Mouse (Mus musculus) kidney, adult 8-10 months (tissue): ENCODE results near the gene Olfr638.
"Not testable (repeated sequence)": the region's sequence is repeated elsewhere in the genome, so short reads cannot be mapped to it uniquely, and the experiment has no call there.

Source experiments
- DNase-seq, 2 experiments: peaks; one replicate each; pipeline ENCODE4 v3.0.0; 2022

Olfr638 gene

DNA sequence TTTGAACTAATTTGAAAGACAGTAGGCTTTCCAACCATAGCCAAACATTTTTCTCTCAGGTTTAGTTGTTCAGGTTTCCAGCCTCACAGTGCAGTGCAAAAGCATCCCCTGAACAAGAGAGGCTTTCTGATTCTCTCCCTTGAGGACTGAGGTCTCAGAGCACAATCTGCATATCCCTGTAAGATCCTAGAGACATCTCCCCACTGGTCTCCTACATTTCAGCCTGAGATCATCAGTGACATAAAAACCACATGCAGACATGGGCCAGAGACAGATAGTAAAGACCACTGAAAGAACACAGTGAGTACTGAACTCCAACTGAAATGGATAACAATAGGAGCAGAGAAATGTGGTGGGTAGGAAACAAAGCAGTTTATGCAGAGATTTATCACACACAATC is at the start of gene Olfr638:
Gene Olfr638 (plus strand): TSS at position 301 of the 400 bp plus-strand sequence.
- DNase-seq = no peak

DNA sequence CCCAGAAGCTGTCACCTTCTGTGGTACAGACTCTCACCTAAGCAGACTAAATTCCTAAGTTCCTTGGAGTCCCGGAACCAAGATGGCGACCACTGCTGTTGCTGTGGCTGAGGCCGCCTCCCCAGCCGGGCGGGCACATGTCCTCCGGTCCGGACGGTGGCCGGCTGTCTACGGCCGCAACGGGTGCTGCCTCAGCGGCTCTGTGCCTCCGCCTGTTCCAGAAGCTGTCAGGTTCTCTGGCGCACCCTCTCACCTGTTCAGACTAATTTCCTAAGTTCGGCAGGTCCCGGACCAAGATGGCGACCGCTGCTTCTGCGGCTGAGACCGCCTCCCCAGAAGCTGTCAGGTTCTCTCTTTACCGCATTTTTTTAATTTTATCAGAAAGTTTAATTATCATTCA is 31.7 kb upstream of the Olfr638 start:
- not testable (repeated sequence) for DNase-seq

DNA sequence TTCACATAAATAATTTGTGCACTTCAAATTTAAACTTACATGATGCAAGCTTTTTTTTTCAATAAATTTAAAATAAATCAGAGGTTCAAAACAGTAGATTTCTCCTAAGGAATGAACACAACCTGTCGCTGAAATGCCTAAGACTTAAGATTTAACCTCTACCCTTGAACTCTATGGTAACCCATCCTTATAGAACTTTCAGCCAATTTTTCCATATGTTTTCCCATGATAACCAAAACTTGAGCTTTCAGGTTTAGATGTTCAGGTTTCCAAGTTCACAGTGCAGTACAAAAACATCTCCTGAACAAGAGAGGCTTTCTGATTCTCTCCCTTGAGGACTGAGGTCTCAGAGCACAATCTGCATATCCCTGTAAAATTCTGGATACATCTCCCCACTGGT is 27.7 kb upstream of the Olfr638 start, which contains the start of gene Olfr635:
Gene Olfr635 (plus strand): TSS at position 301 of the 400 bp plus-strand sequence.
- no peak for DNase-seq

DNA sequence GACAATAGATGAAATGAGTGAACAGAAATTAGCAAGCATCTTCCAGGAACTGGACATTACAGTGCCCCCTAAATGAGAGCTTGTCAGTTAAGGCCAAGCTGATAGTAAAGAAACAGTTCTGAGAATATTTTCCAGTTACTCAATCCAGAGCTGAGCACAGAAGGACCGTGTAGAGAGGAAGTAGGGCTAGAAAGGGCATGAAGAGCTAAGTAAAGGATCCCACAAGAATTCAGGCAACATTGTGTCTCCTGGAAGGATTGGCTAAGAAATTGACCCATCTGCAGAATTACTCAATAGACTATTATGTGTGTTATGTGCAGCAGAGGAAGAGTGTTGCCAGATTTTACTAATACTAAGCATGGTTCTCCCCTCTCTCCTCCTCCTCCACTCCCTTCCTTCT is 26.8 kb upstream of the Olfr638 start:
- DNase-seq = no peak

DNA sequence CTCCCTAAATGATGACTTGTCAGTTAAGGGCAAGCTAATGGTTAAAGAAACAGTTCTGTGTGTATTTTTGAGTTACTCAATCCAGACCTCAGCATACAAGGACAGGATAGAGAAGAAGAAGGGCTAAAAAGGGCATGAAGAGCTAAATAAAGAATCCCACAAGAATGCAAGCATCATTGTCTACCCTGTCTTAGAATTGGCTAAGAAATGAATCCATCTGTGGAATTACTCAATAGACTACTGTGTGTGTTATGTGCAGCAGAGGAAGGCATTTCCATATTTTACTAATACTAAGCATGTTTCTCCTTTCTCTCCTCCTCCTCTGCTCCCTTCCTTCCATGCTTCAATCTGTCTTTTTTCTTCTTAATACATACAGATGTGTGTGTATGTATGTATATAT is 578 bp downstream of the Olfr638 start:
- no peak for DNase-seq

DNA sequence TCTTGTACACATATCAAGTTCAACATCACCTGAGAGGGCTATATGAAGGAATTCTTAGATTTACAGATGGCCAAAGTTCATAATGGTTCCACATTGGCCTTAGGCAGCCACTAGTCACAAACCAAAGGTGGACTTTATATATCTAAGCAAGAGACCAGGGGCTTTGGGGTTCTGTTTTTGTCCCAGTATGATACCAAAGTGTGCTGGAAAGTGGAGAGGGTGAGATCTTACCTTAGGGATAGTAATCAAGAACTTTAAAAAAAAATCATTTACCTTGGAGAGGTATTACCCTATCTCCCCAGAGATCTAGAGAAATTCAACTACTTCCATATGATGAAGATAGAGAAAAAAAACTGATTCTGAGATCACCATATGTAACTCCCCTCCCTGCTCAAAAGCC is 18.7 kb downstream of the Olfr638 start, which contains the start of gene Olfr639:
Gene Olfr639 (minus strand): TSS at position 101 of the 400 bp plus-strand sequence.
- no peak for DNase-seq

DNA sequence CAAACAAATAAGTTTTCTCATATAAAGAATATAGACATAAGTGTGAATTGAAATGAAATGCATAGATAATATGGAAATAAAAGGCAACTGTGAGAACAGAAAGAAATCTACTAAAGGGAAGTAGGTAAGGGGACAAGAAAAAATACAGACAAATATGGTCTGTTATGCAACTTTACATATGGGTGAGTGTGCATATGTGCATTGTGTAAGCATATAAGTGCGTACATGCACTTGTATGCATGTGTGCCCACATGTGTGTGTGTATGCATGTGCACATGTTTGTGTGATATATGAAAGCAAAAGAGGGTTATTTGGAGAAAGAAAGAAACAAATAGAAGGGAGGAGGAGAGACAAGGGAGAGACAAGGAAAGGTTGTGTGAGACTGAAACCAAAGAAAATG is 20.4 kb downstream of the Olfr638 start:
- DNase-seq = no peak

DNA sequence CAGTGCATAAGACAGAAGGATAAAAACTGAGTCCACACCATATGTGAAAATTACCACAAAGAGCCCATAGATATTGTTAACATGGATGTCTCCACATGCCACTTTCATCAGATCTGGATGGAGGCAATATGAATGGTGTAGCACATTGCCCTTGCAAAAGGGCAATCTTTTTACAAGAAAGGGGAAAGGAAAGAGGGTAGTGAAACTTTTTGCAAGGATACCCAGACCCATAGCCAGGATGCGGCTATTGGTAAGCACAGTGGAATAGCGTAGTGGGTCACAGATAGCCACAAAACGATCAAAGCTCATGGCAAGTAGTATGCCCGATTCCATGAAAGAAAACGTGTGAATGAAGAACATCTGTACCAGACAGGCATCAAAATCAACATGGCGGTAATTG is 23.1 kb downstream of the Olfr638 start:
- no peak for DNase-seq

DNA sequence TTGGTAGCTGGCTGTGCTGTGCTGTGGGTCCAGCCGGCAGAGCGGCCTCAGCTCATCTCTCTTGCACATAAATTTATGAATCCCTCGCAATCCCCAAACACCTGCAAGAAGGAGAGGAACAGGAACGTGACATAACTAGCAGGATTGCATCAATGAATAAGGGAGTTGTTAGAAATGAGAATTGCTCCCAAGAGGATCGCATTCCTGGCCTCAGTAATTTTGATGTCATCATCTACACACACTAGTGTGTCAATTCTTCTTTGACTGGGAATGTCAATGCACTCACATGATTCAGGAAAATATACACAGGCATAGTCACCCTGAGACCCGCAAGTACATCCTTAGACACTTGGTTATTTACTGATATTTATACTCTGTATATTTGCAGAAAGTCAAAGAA is 26.9 kb downstream of the Olfr638 start, which contains the start of gene Olfr640:
Gene Olfr640 (minus strand): TSS at position 101 of the 400 bp plus-strand sequence.
- DNase-seq = no peak

DNA sequence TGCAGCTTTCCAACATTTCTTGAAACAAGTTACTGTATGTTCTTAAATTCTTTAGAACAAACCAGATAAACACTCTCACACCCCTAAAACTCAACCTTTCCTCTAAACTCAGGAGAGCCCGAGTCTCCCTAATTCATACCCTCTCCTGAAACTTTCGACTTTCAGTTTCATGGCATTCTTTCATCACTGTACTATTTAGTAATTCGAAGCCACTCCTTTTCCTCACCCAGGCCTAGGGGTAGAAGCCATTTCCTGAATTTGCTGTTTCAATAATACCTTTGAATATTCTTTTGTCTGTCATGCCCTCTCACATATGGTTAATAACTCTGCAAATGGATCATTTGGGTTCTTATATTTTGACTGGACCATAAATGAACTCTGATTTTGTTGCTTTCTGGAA is 28.4 kb downstream of the Olfr638 start:
- no peak for DNase-seq

DNA sequence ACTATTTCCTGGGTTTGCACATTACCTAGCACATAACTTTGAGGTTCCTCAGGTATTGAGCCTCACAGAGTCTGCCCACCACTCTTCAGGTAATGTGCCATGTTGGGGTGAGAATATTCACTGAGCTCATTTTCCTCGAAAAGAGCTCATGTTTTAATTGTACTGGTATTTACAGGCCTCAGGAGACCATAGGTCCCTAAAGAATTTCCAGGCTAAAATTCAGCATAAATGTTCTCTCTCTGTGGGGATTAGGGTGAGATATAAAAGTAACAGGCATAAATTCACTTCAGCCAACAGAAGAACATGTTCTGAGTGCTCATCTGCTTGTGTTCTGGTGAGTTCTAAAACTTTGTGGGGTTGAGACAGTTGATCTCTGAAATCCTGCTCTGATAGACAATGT is 36.6 kb downstream of the Olfr638 start, which contains the start of gene Olfr641:
Gene Olfr641 (plus strand): TSS at position 301 of the 400 bp plus-strand sequence.
- DNase-seq = no peak

DNA sequence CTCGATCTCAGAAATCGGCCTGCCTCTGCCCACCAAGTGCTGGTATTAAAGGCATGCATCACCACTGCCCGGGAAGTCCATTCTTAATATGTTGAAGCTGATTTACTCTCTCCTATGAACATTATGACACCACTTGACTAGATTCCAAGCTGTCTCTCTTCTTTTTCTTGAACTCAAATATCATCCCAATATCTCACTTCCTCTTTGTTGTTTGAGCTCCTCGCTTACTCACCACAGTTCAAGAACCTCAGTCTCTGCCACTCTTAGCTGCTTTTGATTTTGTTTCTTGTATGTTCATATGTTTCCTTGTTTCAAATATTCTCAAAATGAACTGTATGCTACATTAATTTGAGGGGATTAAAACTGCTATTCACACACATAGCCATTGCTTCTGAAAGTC is 52.2 kb downstream of the Olfr638 start:
- DNase-seq = no peak

DNA sequence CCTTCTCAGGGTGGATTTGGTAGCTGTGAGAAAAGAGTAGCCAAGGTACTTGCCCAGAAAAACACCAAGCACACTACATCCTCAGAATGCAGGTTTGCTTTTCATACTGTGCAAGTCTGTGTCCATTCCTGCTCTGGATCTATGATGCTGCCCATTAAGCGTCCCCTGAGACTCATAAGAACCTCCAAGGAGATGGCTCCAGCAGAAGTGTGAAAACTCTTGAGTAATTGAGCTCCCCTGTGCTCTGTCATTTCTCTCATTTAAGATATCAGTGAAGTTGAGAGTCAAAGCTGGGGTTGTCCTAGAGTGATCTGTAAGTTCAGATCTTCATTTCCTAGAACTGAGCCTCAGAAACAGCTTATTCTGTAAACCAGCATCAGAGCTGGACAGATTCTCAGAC is 54.0 kb downstream of the Olfr638 start, which contains the start of gene Olfr642:
Gene Olfr642 (minus strand): TSS at position 101 of the 400 bp plus-strand sequence.
- no peak for DNase-seq
